Mouse (Mus musculus) erythroblast, embryonic 14.5 days (primary cell): Measurements from ENCODE around the gene Gigyf2. TPM values are rescaled to one million over a fixed set of nuclear protein-coding genes. Genes with fewer than 3 reads are reported as not detected.

ENCODE experiments used
- H3K27me3 ChIP-seq: 2 replicates; pipeline ENCODE4 v1.6.1; 2012; ENCODE audit warnings: inconsistent platforms; ENCODE audit not compliant: control insufficient read depth
- H3K36me3 ChIP-seq: 2 replicates; pipeline ENCODE4 v1.6.1; 2012; ENCODE audit warnings: mild to moderate bottlenecking, inconsistent platforms; ENCODE audit not compliant: control insufficient read depth
- H3K4me1 ChIP-seq: 2 replicates; pipeline ENCODE4 v1.6.1; 2012; ENCODE audit warnings: inconsistent platforms; ENCODE audit not compliant: control insufficient read depth
- H3K4me3 ChIP-seq: replicated peaks from 2 replicates; pipeline ENCODE3; 2012; ENCODE audit warnings: moderate library complexity, mild to moderate bottlenecking, inconsistent platforms
- H3K9me3 ChIP-seq: 2 replicates; pipeline ENCODE4 v1.6.1; 2012; ENCODE audit warnings: low read length, inconsistent platforms, mixed read lengths; ENCODE audit not compliant: control insufficient read depth
- GATA1 ChIP-seq: IDR thresholded peaks from 2 replicates; pipeline ENCODE4 v1.6.1; 2012; ENCODE audit warnings: low read length, inconsistent platforms, mixed read lengths
- TAL1 ChIP-seq: IDR thresholded peaks from 3 replicates; pipeline ENCODE4 v1.6.1; 2012; ENCODE audit warnings: low read length, inconsistent platforms, mixed read lengths
- polyA plus RNA-seq: library from polyadenylated mRNA; stranded (reverse); fragments of >175 nt; gene quantifications from 2 replicates; pipeline ENCODE4 v1.2.3, GENCODE M21; 2012

Gigyf2 gene
- polyA plus RNA-seq, 1 experiment, result 1.5 TPM

DNA sequence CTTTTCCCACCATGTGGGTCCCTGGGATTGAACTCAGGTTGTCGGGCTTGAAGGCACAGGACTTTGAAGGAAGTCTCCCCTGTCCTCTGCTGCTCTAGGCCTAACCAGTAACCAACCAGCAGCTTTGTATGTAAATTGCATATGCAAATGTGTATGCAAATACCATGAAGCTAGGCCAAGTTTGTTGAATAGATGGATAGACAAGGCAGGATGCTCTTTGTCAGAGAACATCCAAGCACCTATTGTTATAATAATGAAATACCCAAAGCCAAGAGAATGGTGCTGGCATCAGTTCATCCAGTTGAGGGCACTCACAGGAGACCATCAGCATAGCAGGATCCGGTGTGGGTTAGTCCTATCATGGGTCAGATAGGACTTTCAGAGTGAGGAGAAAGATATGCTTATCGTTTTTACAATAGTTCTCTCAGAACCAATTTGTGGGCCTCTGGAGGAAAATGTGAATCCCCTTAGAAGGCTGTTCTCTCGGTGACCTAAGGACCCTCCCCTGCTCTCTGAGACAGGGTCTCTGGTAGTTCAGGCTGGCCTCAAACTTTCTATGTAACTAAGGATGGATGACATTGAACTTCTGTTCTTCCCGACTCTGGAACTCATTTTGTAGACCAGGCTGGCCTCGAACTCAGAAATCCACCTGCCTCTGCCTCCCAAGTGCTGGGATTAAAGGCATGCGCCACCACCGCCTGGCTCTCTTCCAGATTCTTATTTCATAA, 12.8 kb upstream of the Gigyf2 start:
- TF ChIP-seq TAL1 (no peak), GATA1 (no peak)
- Histone ChIP-seq H3K27me3 (0 out of 2 replicates have a peak, but pooled peaks cover 3% of the 10 kb centered on the region), H3K36me3 (no peaks in the 10 kb centered on the region), H3K9me3 (no peaks in the 10 kb centered on the region), H3K4me1 (no peaks in the 10 kb centered on the region), H3K4me3 (no peak overlapping the region)

DNA sequence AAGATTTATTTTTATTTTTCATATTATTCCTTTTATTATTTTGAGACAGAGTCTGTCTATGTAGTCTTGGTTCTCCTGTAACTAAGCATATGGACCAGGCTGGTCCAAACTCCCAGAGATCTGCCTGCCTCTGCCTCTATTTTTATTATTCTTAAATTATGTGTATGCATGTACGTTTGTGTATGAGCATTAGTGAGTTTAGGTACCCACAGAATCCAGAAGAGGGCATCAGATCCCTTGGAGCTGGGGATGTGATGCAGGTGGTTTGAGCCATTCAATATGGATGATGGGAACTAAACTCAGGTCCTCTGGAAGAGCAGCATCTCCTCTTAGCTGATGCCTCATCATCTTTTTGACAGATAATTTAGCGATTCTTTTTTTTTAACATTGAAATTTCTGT, 11.4 kb upstream of the Gigyf2 start:
- peaks cover 8% of the 10 kb centered on the region for H3K9me3 ChIP-seq
- TF ChIP-seq TAL1, result no peak
- no peak for TF ChIP-seq GATA1
- H3K36me3 ChIP-seq, result no peaks in the 10 kb centered on the region

DNA sequence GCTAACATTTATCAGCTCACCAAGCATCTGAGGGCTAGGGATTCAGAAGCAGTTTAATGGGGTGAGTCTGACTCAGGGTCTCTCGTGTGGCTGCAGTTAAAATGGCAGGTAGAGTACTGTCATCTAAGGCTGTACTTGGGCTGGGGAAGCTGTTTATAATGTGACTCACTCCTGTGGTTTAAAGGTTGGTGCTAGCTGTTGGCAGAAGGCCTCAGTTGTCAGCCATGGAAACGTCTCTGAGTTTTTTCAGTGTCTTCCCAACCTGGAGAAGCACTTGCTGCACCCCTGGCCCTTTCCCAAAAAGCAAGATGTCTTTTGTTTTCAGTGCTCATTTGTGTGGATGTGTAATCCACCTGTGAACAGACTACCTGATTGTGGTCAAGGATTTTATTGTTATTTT, 10.9 kb upstream of the Gigyf2 start:
- peaks cover 11% of the 10 kb centered on the region for H3K9me3 ChIP-seq
- no peaks in the 10 kb centered on the region for H3K36me3 ChIP-seq
- no peak overlapping the region for H3K4me3 ChIP-seq
- TF ChIP-seq GATA1, result no peak
- TF ChIP-seq TAL1, result no peak
- no peaks in the 10 kb centered on the region for H3K4me1 ChIP-seq
- no peaks in the 10 kb centered on the region for H3K27me3 ChIP-seq

More for the DNA sequence above, 11.4 kb upstream of the Gigyf2 start:
- Histone ChIP-seq H3K4me1 (no peaks in the 10 kb centered on the region), H3K27me3 (no peaks in the 10 kb centered on the region), H3K4me3 (no peak overlapping the region)

DNA sequence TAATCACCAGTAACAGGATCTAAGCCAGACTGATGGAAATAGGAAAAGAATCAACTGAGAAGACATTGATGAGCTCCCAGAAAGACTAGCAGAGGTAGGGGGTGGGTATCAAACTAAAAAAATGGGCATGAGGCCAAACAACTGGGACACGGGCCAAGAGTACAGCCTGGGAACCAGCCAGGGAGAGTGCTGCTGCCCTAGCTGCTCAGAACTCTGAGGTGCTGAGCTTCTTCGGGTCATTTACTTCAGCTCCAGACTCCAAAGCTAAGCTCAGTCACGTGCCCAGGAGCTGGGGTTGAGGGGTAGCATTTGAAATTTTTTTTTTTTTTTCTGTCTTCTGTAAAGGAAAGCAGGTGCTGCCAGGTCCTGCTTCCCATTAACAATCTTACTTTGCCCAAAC, 10.1 kb upstream of the Gigyf2 start:
- peaks cover 16% of the 10 kb centered on the region for H3K9me3 ChIP-seq
- no peak overlapping the region for H3K4me3 ChIP-seq
- TF ChIP-seq TAL1 (no peak), GATA1 (no peak)

DNA sequence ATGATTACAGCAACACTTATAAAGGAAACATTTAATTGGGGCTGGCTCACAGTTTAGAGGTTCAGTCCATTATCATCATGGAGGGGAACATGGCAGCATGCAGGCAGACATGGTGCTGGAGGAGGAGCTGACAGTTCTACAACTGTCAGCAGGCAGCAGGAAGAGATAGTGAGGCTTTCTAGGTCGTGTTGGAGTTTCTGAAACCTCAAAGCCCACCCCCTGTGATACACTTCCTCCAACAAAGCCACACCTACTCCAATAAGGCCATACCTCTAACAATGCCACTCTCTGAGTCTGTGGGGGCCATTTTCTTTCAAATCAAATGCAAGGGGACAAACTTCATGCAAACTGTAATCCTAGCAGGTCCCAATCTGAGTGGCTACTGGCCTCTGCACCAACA, 5.7 kb upstream of the Gigyf2 start:
- TF ChIP-seq GATA1 (no peak), TAL1 (no peak)
- no peaks in the 10 kb centered on the region for H3K36me3 ChIP-seq

More for the DNA sequence above, 10.1 kb upstream of the Gigyf2 start:
- H3K36me3 ChIP-seq, result no peaks in the 10 kb centered on the region
- no peaks in the 10 kb centered on the region for H3K27me3 ChIP-seq
- H3K4me1 ChIP-seq, result no peaks in the 10 kb centered on the region

DNA sequence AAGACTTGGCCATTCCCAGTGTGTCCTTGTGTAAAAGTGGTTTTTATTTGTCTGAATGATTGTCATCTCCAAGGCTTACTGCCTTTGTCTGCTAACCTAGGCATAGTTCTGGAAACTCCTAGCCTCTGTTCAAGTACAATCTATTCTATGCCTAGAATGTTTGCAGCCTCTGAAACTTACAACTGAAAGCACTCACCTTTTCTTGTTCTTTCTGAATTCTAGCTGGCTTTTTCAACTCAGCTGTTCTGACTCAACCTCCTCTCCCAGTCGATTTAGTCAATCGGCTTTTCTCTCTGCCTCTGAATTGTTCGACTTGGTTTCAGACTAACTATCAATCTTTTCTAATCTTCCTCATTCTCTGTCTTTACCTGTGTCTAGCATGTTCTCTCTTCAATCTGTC, 4.0 kb upstream of the Gigyf2 start:
- Histone ChIP-seq H3K27me3 (no peaks in the 10 kb centered on the region), H3K9me3 (peaks cover 16% of the 10 kb centered on the region), H3K4me1 (peaks cover 12% of the 10 kb centered on the region), H3K4me3 (no peak overlapping the region), H3K36me3 (no peaks in the 10 kb centered on the region)
- no peak for TF ChIP-seq TAL1
- TF ChIP-seq GATA1, result no peak

More for the DNA sequence above, 5.7 kb upstream of the Gigyf2 start:
- H3K9me3 ChIP-seq, result peaks cover 16% of the 10 kb centered on the region
- H3K4me3 ChIP-seq, result no peak overlapping the region
- no peaks in the 10 kb centered on the region for H3K27me3 ChIP-seq
- peaks cover 1% of the 10 kb centered on the region for H3K4me1 ChIP-seq

DNA sequence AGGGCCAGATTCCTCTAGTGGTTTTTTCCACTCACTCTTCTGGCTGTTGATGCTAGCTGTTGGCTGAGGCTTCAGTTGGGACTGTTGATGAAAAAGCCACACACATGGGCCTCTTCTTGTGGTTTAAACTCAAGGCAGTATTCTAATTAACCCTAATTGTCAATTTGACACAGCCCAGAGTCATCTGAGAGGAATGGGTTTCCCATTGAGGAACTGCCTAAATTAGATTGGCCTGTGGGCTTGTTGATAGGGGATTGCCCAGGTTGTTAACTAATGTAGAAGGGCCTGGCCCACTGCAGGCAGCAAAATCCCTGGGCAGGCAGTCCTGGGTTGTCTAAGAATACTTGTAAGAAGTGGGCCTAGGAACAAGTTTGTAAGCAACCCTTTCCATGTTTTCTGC, 2.1 kb upstream of the Gigyf2 start:
- H3K27me3 ChIP-seq, result no peaks in the 10 kb centered on the region
- no peak for TF ChIP-seq GATA1
- TF ChIP-seq TAL1, result no peak
- peaks cover 14% of the 10 kb centered on the region for H3K9me3 ChIP-seq
- peaks cover under 1% of the 10 kb centered on the region for H3K36me3 ChIP-seq
- H3K4me1 ChIP-seq, result peaks cover 30% of the 10 kb centered on the region
- no peak overlapping the region for H3K4me3 ChIP-seq

DNA sequence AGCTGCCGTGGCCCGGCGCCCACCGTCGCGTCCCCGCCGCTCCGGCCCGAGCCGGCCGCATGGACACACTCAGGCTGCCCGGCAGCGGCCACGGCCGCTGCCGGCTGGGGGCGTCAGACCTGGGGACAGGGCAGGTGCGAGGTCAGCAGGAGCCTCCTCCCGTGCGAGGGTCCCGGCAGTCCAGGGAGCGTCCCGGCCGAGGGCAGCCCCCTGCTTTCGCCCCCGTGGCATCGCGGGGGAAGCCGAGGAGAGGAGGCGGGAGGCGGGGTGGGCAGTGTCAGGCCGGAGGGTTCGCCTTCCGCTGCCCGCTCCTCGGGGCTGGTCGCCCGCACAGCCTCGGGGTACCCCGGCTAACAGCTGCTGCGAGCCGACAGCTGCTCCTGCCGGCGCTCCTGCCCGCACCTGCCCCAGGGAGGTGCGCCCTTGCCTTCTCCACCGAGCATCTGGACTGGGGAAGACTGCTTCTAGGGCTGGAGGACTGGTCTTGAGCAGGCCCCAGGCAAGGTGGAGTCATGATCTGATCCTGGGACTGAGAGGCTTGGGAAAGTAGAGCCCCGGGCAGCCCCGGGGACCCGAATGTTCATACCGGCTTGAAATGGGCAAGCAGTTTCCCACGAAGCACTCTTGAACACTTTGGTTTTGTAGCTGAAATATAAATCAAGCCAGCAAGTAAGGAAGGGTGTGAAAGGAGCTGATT, 515 bp downstream of the Gigyf2 start:
- Histone ChIP-seq H3K36me3 (peaks cover 15% of the 10 kb centered on the region), H3K9me3 (no peaks in the 10 kb centered on the region), H3K4me3 (peak overlapping the region; percentile 100), H3K4me1 (peaks cover 36% of the 10 kb centered on the region), H3K27me3 (no peaks in the 10 kb centered on the region)
- TF ChIP-seq TAL1 (no peak), GATA1 (no peak)

DNA sequence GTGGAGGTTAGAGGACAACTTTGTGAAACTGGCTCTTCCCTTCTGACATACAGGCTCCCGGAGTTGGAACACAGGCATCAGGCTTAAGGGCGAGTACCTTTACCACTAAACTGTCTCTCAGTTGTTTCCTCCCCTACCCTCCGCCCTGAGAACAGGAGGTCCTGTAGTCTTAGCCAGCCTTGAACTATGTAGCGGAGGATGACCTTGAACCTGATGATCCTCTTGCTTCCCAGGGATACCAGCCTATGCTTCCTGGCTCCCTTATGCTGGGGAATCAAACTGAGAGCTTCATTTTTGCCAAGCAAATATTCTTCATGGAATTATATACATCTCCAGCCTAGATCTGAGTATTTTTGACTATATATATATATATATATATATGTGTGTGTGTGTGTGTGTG, 5.0 kb downstream of the Gigyf2 start:
- TF ChIP-seq GATA1 (no peak), TAL1 (no peak)
- no peak overlapping the region for H3K4me3 ChIP-seq
- no peaks in the 10 kb centered on the region for H3K27me3 ChIP-seq
- no peaks in the 10 kb centered on the region for H3K9me3 ChIP-seq
- H3K36me3 ChIP-seq, result peaks cover 54% of the 10 kb centered on the region
- peaks cover 29% of the 10 kb centered on the region for H3K4me1 ChIP-seq
